Mouse (Mus musculus): Measurements from ENCODE around the gene Cux2.

GRCm38 (mm10) chr5:121809667-121810224 is 240.2 kb downstream of the Cux2 start:
- TF ChIP-seq CTCF (IDR thresholded peaks at IDR 0.05; ENCODE audit: borderline replicate concordance, insufficient read depth, low read depth, low read length) (no peak), POLR2A (IDR thresholded peaks at IDR 0.05; ENCODE audit: borderline replicate concordance, insufficient read depth, low read length) (no peak)

All from cerebellum, adult 2 months (tissue).